Mouse (Mus musculus) cerebellum, adult 2 months (tissue): ENCODE measurements around the gene Akap8l. TPM values are rescaled to one million over a fixed set of nuclear protein-coding genes. Genes with fewer than 3 reads are reported as not detected.

Source experiments
- DNase-seq, 2 experiments: peaks; one replicate each; pipeline ENCODE4 v3.0.0; 2021
- H3K27ac ChIP-seq: fragments of 200-500 bp; 2 replicates; pipeline ENCODE4 v1.5.1; 2012; ENCODE audit warnings: low read length, control low read depth, inconsistent platforms; ENCODE audit not compliant: insufficient read depth
- H3K27me3 ChIP-seq: fragments of 200-500 bp; 2 replicates; pipeline ENCODE4 v1.6.1; 2012; ENCODE audit warnings: inconsistent platforms, mild to moderate bottlenecking, low read length, moderate library complexity; ENCODE audit not compliant: control insufficient read depth, insufficient read depth
- H3K4me1 ChIP-seq: fragments of 200-500 bp; 2 replicates; pipeline ENCODE4 v1.6.1; 2011; ENCODE audit warnings: low read length; ENCODE audit not compliant: control insufficient read depth, insufficient read depth
- H3K4me3 ChIP-seq: fragments of 200-500 bp; replicated peaks from 2 replicates; pipeline ENCODE3; 2011; ENCODE audit warnings: mild to moderate bottlenecking, low read depth, low read length, control low read depth; ENCODE audit not compliant: insufficient read depth
- CTCF ChIP-seq: fragments of 200-500 bp; IDR thresholded peaks from 2 replicates; pipeline ENCODE4 v1.5.1; 2011; ENCODE audit warnings: low read depth, mild to moderate bottlenecking, control low read depth, low read length, moderate library complexity, borderline replicate concordance; ENCODE audit not compliant: insufficient read depth
- POLR2A ChIP-seq: fragments of 200-500 bp; IDR thresholded peaks from 2 replicates; pipeline ENCODE4 v1.6.1; 2011; ENCODE audit warnings: low read length, control low read depth, borderline replicate concordance; ENCODE audit not compliant: insufficient read depth
- WGBS: fragments of 180-500 bp; shearing (Covaris S2); methylation state at CpG from one replicate; pipeline ENCODE4 v1.1.7; 2018; 5-methylcytosine and 5-hydroxymethylcytosine counted together
- polyA plus RNA-seq: library from polyadenylated mRNA; depleted of rRNA; stranded (reverse); fragments of >200 nt; gene quantifications from 2 replicates; pipeline ENCODE4 v1.2.3, GENCODE M21; 2012

Gene Akap8l
- polyA plus RNA-seq, 1 experiment = 279 TPM

DNA sequence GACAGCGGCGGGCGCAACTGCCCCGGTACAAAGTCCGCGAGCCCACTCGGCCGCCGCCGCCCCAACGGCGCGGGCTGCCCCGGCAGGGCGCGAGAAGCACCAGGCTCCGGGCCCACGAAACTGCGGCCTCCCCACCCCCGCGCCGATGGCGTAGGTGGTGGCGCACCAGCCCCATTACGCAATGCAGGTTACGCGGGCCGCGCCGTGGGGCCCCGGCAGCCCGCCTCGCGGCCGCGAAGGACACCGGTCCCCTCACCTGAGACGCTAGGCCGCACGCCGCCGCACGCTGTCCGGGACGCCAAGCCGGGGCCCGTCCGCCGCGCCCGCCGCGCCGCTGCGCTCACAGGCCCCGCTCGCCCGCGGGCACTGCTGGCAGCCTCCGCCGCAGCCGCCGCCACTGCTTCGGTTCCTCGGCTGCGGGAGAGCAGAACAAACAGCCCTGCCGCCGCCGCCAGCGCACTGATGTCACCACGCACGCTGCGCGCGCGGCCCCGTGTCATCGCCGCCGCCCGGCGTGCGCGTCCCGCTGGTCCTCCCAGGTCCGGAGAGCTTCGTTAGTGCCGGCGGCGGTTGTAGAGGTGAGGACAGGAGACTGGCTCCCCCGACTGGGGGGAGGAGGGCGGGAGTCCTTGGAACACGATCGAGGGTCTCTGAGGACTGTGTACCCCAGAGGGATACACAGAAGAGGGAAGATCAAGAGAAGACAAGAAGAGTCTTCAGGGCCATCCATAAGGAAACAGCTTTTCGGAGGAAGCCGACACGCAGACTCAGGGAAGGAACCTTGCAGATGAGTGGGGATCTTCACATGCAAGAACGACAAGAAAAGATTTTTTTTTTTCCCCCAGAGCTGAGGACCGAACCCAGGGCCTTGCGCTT is 65.9 kb downstream of the Akap8l start, which contains the start of gene Brd4:
TSS of gene Brd4 (minus strand) at position 461 of the 876 bp plus-strand sequence.
- H3K4me1 ChIP-seq = peaks cover 6% of the 10 kb centered on the region; the same call in 1 of the 2 replicates
- peak within 1 kb of the TSS; percentile 91 for H3K4me3 ChIP-seq
- no peaks in the 10 kb centered on the region for H3K27me3 ChIP-seq
- no peak; the same call in 1 of the 2 replicates for TF ChIP-seq CTCF
- TF ChIP-seq POLR2A = peak; percentile 95
- H3K27ac ChIP-seq = peak within 1 kb of the TSS; percentile 99
- DNase-seq = peak; percentile 94 to 97
- WGBS = under 1% methylated on average over 86 of the region's 100 CpGs

DNA sequence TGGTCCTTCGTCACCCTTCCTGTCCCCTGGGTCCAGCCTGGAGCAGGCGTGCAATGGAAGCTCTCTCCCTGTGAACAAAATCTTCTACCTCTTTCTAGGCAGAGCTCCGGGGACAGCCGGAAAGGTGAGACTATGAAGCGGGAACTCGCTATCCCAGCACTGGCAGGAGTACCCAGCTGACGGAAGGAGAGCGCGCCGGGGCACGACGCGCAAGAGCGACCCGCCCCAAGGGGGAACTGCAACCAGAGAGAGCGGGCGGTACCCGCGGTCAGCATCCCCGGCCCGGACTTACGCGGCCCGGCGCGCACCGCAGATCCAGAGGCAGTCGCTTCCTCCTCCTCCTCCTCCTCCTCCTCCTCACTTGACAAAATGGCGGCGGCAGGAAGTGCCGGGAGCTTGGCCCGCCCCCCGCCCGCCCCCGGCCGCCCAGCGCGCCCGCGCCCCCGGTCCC is 66.6 kb downstream of the Akap8l start:
- WGBS = under 1% methylated on average over 32 of the region's 41 CpGs
- no peak for TF ChIP-seq POLR2A
- no peak for TF ChIP-seq CTCF
- no peaks in the 10 kb centered on the region for H3K27me3 ChIP-seq
- peak in 1 of 2 experiments; percentile 69 for DNase-seq
- H3K4me1 ChIP-seq = peaks cover 8% of the 10 kb centered on the region
- H3K27ac ChIP-seq = peak overlapping the region; percentile 99
- H3K4me3 ChIP-seq = peak overlapping the region; percentile 91

DNA sequence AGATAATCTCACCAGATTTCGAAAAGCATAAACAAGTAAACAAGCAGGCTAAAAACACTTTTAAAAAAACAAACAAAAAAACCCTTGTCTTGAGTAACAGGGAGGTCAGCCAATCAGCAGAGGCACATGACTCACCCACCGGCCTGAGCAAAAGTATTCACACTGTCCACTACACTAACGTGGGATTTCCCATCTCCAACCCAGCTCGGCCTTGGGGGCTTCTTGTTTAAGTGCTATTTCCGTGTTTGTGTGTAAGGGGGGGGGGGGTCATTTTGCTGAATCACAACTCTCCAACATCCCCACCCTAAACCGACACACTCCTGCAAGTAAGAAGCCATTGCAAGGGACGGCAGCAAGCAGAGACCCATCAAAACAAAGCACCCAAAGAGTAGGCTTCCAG is 67.1 kb downstream of the Akap8l start:
- WGBS = 7% methylated on average over 7 of the region's 7 CpGs
- TF ChIP-seq POLR2A (no peak), CTCF (no peak)
- no peaks in the 10 kb centered on the region for H3K27me3 ChIP-seq
- peak in 1 of 2 experiments; percentile 21 for DNase-seq
- peaks cover 9% of the 10 kb centered on the region for H3K4me1 ChIP-seq
- peak overlapping the region; percentile 79 for H3K27ac ChIP-seq
- H3K4me3 ChIP-seq = peak overlapping the region; percentile 91

DNA sequence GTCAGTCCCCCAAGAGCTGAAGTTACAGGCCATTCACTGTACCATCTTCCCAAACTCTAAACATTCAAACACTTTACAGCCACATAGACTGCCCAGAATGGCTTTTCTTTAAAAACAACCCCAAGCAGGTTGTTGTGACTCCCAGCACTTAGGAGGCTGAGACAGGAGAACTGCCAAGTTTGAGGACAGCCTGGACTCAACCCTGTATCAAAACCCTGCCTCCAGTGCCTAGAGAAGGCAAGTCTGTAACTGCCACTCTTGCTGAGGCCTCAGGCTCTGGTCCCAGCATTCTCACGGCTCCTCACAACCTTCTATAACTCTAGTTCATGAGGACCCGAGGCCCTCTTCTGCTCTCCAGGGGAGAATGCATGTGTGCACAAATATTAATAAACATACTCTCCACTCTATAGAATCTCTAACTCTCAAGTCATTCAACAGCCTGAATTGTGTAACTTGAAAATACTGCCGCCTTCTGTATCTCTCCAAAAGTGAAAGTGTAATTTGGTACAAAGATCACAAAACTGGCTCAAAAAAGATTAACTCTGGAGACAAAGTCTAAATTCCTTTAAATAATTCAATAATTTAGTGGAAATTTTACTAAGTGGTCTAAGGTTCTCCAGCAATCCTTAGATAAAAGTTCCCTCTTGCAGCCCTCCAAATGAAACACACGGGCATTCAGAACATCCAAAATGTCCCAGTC is 68.6 kb downstream of the Akap8l start:
- Histone ChIP-seq H3K4me3 (no peak overlapping the region), H3K4me1 (peaks cover 9% of the 10 kb centered on the region), H3K27me3 (no peaks in the 10 kb centered on the region), H3K27ac (no peak overlapping the region)
- DNase-seq = no peak
- WGBS = 51% methylated on average over 4 of the region's 4 CpGs
- TF ChIP-seq POLR2A (no peak), CTCF (no peak)

DNA sequence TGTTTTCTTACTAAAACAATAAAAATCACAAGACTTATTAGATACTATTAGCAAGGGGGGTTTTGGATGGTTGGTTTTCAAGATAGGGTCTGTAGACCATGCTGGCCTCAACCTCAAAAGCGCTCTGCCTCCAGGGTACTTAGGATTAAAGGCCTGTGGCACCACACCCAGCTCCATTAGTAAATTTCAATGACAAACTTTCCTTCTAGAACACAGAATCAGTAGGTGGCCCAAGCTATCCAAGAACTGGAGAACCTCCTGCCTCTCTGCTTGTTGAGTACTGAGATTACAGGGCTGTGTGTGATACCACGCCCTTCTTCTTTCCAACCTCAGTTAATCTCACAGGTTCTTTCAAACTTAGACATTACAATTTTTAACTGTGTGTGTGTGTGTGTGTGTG is 69.3 kb downstream of the Akap8l start:
- no peak for DNase-seq
- TF ChIP-seq POLR2A = no peak
- TF ChIP-seq CTCF = no peak
- WGBS = 93% methylated on average over 2 of the region's 2 CpGs
- Histone ChIP-seq H3K4me3 (no peak overlapping the region), H3K27ac (no peak overlapping the region), H3K27me3 (no peaks in the 10 kb centered on the region), H3K4me1 (peaks cover 9% of the 10 kb centered on the region)

DNA sequence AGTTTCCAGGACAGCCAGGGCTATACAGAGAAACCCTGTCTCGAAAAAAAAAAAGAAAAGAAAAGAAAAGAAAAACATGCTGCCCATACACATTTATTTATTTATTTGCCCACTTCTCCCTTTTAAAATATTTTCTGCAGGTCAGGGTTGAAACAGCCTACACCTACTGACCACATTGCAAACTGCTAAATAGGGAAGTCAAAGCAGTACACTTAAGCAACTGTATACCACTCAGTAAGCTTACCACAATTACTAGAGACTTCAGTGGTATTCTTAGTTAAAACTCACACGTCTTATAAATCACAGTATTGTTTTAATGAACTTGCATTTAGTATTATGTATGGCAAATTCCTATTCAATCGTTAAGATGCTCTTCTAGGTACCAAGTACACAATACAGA is 69.8 kb downstream of the Akap8l start:
- Histone ChIP-seq H3K4me3 (no peak overlapping the region), H3K27me3 (no peaks in the 10 kb centered on the region), H3K27ac (no peak overlapping the region), H3K4me1 (peaks cover 9% of the 10 kb centered on the region)
- TF ChIP-seq POLR2A = no peak
- TF ChIP-seq CTCF = no peak
- WGBS = 77% methylated on average over 3 of the region's 3 CpGs
- no peak for DNase-seq

DNA sequence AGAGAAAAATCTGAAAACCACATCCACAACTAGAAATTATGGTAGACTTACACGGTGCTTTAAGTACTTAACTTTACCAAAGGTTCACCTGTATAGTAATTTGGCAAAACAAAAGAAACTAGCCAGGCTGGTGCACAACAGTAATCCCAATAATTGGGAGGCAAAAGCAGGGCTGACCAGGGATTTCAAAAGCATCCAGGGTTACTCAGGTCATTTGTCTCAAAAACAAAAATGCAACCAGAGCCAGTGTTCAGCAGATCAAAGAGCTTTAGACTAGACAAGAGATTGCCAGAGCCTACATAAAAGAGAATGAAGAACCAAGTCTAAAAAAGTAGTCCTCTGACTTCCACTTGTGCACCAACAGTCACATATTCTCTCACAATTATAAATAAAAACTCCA is 73.2 kb downstream of the Akap8l start:
- 79% methylated on average over 1 of the region's 1 CpGs for whole genome bisulfite sequencing
- Histone ChIP-seq H3K27me3 (no peaks in the 10 kb centered on the region), H3K27ac (no peak overlapping the region), H3K4me1 (peaks cover 9% of the 10 kb centered on the region), H3K4me3 (no peak overlapping the region)
- no peak for DNase-seq
- TF ChIP-seq POLR2A = no peak
- no peak for TF ChIP-seq CTCF
